Mouse (Mus musculus) MEL (cell line): Measurements from ENCODE around the gene Lamtor1. TPM values are rescaled to one million over a fixed set of nuclear protein-coding genes. Genes with fewer than 3 reads are reported as not detected.

Experiments
- DNase-seq: peaks from one replicate; pipeline ENCODE4 v3.0.0; 2011; ENCODE audit warnings: low read depth, low spot score
- H3K27ac ChIP-seq: 2 replicates; pipeline ENCODE4 v1.5.1; 2012; ENCODE audit warnings: low read depth, mild to moderate bottlenecking, control low read depth, low read length, moderate library complexity; ENCODE audit not compliant: control insufficient read depth
- H3K27me3 ChIP-seq, 2 experiments: fragments of 150-350 bp in 1 of 2; sonication (generic) in 1 of 2; 2 replicates each; pipeline ENCODE4 v1.6.1; 2012; ENCODE audit warnings: low read length in 2 of 2, mild to moderate bottlenecking in 2 of 2, improper control_type of control experiment in 1 of 2, moderate library complexity in 1 of 2; ENCODE audit not compliant: insufficient read depth in 2 of 2, control insufficient read depth in 1 of 2
- H3K36me3 ChIP-seq, 2 experiments: 2 replicates each; pipeline ENCODE4 v1.6.1; 2012 to 2014; ENCODE audit warnings: low read length in 2 of 2, improper control_type of control experiment in 1 of 2, inconsistent platforms in 1 of 2, mild to moderate bottlenecking in 1 of 2; ENCODE audit not compliant: insufficient read depth in 2 of 2, control insufficient read depth in 1 of 2
- H3K4me1 ChIP-seq, 2 experiments: fragments of 150-350 bp in 1 of 2; sonication (generic) in 1 of 2; 2 replicates each; pipeline ENCODE4 v1.6.1; 2012; ENCODE audit warnings: low read length in 2 of 2, improper control_type of control experiment in 1 of 2, mild to moderate bottlenecking in 1 of 2; ENCODE audit not compliant: insufficient read depth in 2 of 2, control insufficient read depth in 1 of 2
- H3K4me3 ChIP-seq, 2 experiments: fragments of 150-350 bp in 1 of 2; sonication (generic) in 1 of 2; 2 replicates each; pipeline ENCODE4 v1.5.1; 2012; ENCODE audit warnings: low read depth in 2 of 2, low read length in 2 of 2, mild to moderate bottlenecking in 2 of 2, moderate library complexity in 2 of 2, control low read depth in 1 of 2, improper control_type of control experiment in 1 of 2; ENCODE audit not compliant: control insufficient read depth in 1 of 2, insufficient read depth in 1 of 2
- H3K79me2 ChIP-seq: 2 replicates; pipeline ENCODE4 v1.6.1; 2012; ENCODE audit warnings: mild to moderate bottlenecking, low read length, moderate library complexity; ENCODE audit not compliant: control insufficient read depth, poor library complexity, insufficient read depth
- H3K9ac ChIP-seq: 2 replicates; pipeline ENCODE4 v1.6.1; 2012; ENCODE audit warnings: low read depth, mild to moderate bottlenecking, control low read depth, low read length, moderate library complexity; ENCODE audit not compliant: control insufficient read depth, poor library complexity, severe bottlenecking
- H3K9me3 ChIP-seq: fragments of 150-350 bp; sonication (generic); replicated peaks from 2 replicates; pipeline ENCODE4 v1.6.1; 2012; ENCODE audit warnings: mild to moderate bottlenecking, low read length, improper control_type of control experiment, moderate library complexity; ENCODE audit not compliant: insufficient read depth
- BHLHE40 ChIP-seq: IDR thresholded peaks from 2 replicates; pipeline ENCODE4 v1.6.1; 2012; ENCODE audit warnings: low read depth, mild to moderate bottlenecking, inconsistent platforms, low read length, improper control_type of control experiment, borderline replicate concordance
- CHD2 ChIP-seq: IDR thresholded peaks from 2 replicates; pipeline ENCODE4 v1.6.1; 2011; ENCODE audit warnings: low read length, improper control_type of control experiment
- EP300 ChIP-seq, 2 experiments: IDR thresholded peaks; 2 replicates each; pipeline ENCODE4 v1.6.1; 2011; ENCODE audit warnings: improper control_type of control experiment in 2 of 2, low read length in 2 of 2, low read depth in 1 of 2, mild to moderate bottlenecking in 1 of 2
- HCFC1 ChIP-seq: IDR thresholded peaks from 2 replicates; pipeline ENCODE4 v1.6.1; 2012; ENCODE audit warnings: low read depth, mild to moderate bottlenecking, inconsistent platforms, low read length, improper control_type of control experiment, moderate library complexity
- MAFK ChIP-seq: IDR thresholded peaks from 2 replicates; pipeline ENCODE4 v1.6.1; 2011; ENCODE audit warnings: low read depth, mild to moderate bottlenecking, low read length, improper control_type of control experiment, borderline replicate concordance
- MAX ChIP-seq: IDR thresholded peaks from 2 replicates; pipeline ENCODE4 v1.6.1; 2011; ENCODE audit warnings: low read length, improper control_type of control experiment
- MAZ ChIP-seq: IDR thresholded peaks from 2 replicates; pipeline ENCODE4 v1.6.1; 2012; ENCODE audit warnings: low read depth, mild to moderate bottlenecking, inconsistent platforms, low read length, improper control_type of control experiment
- MXI1 ChIP-seq: IDR thresholded peaks from 2 replicates; pipeline ENCODE4 v1.6.1; 2011; ENCODE audit warnings: mild to moderate bottlenecking, low read depth, low read length, improper control_type of control experiment
- MYC ChIP-seq: IDR thresholded peaks from 2 replicates; pipeline ENCODE4 v1.6.1; 2011; ENCODE audit warnings: low read depth, mild to moderate bottlenecking, low read length, improper control_type of control experiment, moderate library complexity
- NELFE ChIP-seq: IDR thresholded peaks from 2 replicates; pipeline ENCODE4 v1.6.1; 2011; ENCODE audit warnings: low read depth, low read length, improper control_type of control experiment
- NRF1 ChIP-seq: IDR thresholded peaks from 2 replicates; pipeline ENCODE4 v1.6.1; 2014; ENCODE audit warnings: low read depth, mild to moderate bottlenecking, inconsistent platforms, low read length, improper control_type of control experiment, moderate library complexity; ENCODE audit not compliant: poor library complexity, insufficient read depth, severe bottlenecking
- POLR2AphosphoS5 ChIP-seq: IDR thresholded peaks from 2 replicates; pipeline ENCODE4 v1.6.1; 2012; ENCODE audit warnings: low read depth, borderline replicate concordance, mild to moderate bottlenecking, inconsistent platforms, low read length, moderate library complexity, mixed read lengths
- SIN3A ChIP-seq: IDR thresholded peaks from 2 replicates; pipeline ENCODE4 v1.6.1; 2012; ENCODE audit warnings: low read length, improper control_type of control experiment, inconsistent platforms
- TAL1 ChIP-seq: IDR thresholded peaks from 2 replicates; pipeline ENCODE4 v1.6.1; 2012; ENCODE audit warnings: mild to moderate bottlenecking, inconsistent platforms, low read length, moderate library complexity, mixed read lengths
- UBTF ChIP-seq: IDR thresholded peaks from 2 replicates; pipeline ENCODE4 v1.6.1; 2012; ENCODE audit warnings: low read depth, mild to moderate bottlenecking, inconsistent platforms, low read length, improper control_type of control experiment, moderate library complexity, borderline replicate concordance; ENCODE audit not compliant: insufficient read depth
- USF1 ChIP-seq: IDR thresholded peaks from 2 replicates; pipeline ENCODE4 v1.6.1; 2014; ENCODE audit warnings: low read depth, mild to moderate bottlenecking, inconsistent platforms, low read length, improper control_type of control experiment, moderate library complexity
- ZC3H11A ChIP-seq: IDR thresholded peaks from 2 replicates; pipeline ENCODE4 v1.6.1; 2012; ENCODE audit warnings: low read depth, mild to moderate bottlenecking, inconsistent platforms, low read length, improper control_type of control experiment
- ZKSCAN1 ChIP-seq: IDR thresholded peaks from 2 replicates; pipeline ENCODE4 v1.6.1; 2012; ENCODE audit warnings: low read depth, mild to moderate bottlenecking, inconsistent platforms, low read length, improper control_type of control experiment, moderate library complexity
- ZNF384 ChIP-seq: IDR thresholded peaks from 2 replicates; pipeline ENCODE4 v1.6.1; 2012; ENCODE audit warnings: low read depth, mild to moderate bottlenecking, inconsistent platforms, low read length, improper control_type of control experiment
- polyA plus RNA-seq, 2 experiments: library from polyadenylated mRNA; stranded (reverse) in 1 of 2; unstranded in 1 of 2; fragments of >175 nt in 1 of 2; fragments of >200 nt in 1 of 2; gene quantifications; 2 replicates each; pipeline versions ENCODE4 v1.2.1 to v1.2.4; 2012; ENCODE audit warnings: low replicate concordance in 2 of 2, low read depth in 1 of 2; ENCODE audit not compliant: insufficient read length in 2 of 2, insufficient read depth in 1 of 2, missing spikeins in 1 of 2
- total RNA-seq: library from RNA; depleted of rRNA; stranded (reverse); fragments of 300-350 nt; gene quantifications from 2 replicates; pipeline ENCODE4 v1.2.3, GENCODE M21; 2012

Gene Lamtor1
- total and polyA plus RNA-seq, 3 experiments, result 79.5 to 115 TPM; not detected in 1

DNA sequence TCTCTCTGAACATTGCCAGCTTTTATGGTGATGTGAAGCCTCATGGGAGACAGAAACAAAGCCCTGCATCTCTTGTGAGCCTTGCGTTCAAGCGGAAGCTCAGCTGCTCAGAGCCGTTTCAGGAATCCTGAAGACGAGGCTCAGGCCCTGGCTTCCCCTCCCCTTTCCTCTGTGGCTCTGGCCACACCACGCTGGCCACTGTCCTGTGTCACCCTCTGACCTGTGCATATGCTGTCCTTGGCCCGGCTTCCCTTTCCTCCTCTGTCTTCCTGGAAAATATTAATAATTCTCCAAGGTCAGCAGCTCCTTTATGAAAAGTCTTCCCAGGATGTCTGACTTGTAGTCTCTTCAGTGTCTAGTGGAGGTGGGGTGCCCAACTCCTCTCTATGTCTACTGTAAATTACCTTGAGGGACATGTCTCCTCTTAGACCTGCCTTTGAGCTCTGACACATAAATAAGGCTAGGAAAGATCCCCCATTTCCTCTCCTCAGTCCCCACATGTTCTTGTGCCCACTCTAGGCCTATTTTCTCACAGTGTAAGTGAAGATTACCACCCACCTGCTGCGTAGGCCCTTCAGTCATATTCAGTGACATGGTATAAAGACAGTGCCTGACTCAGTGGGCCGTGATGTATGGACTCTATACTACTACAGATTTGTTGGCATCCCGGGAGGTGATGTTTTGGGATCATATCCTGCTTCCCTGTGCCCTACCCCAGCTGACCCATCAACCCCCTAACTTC lies 23.1 kb upstream of the Lamtor1 start:
- no peaks in the 10 kb centered on the region for H3K4me1 ChIP-seq
- no peak for DNase-seq
- no peaks in the 10 kb centered on the region for H3K79me2 ChIP-seq
- no peaks in the 10 kb centered on the region for H3K36me3 ChIP-seq
- TF ChIP-seq USF1, result no peak
- TF ChIP-seq NELFE, result no peak
- TF ChIP-seq MXI1, result no peak
- TF ChIP-seq MAX, result no peak
- no peak for TF ChIP-seq BHLHE40
- TF ChIP-seq EP300 (IDR thresholded peaks at IDR 0.05; ENCODE audit: low read depth in 1 of 2, low read length in 2 of 2), result no peak
- no peak for TF ChIP-seq MYC
- no peak for TF ChIP-seq MAFK
- no peak for TF ChIP-seq ZC3H11A
- TF ChIP-seq POLR2AphosphoS5, result no peak
- no peak for TF ChIP-seq HCFC1
- peaks cover 0 to 2% of the 10 kb centered on the region in 2 experiments; a peak in 2 of 4 replicates for H3K27me3 ChIP-seq
- H3K9ac ChIP-seq, result no peak overlapping the region
- H3K4me3 ChIP-seq, result no peak overlapping the region
- no peaks in the 10 kb centered on the region for H3K9me3 ChIP-seq
- no peak overlapping the region for H3K27ac ChIP-seq

DNA sequence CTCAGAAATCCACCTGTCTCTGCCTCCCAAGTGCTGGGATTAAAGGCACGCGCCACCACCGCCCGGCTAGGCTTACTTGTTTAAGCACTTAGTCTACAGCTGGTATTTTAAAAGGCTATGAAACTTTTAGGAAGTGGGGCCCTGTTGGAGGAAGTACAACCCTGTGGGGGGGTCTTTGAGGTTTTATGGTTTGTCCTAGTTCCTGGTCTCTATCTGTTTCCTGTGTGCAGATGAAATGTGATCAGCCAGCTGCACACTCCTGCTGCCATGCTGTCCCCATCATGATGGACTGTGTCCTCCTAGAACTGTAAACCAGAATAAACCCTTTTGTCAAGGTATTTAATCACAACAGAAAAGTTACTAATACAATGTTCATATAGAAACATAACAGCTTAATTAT lies 21.5 kb upstream of the Lamtor1 start:
- H3K79me2 ChIP-seq, result no peaks in the 10 kb centered on the region
- no peak for TF ChIP-seq MAZ
- no peak for TF ChIP-seq ZNF384
- no peak for TF ChIP-seq TAL1
- TF ChIP-seq CHD2, result no peak
- TF ChIP-seq USF1, result no peak
- TF ChIP-seq NRF1, result no peak
- TF ChIP-seq SIN3A, result no peak
- no peak for TF ChIP-seq ZKSCAN1
- TF ChIP-seq UBTF, result no peak
- DNase-seq, result no peak
- no peak overlapping the region for H3K9ac ChIP-seq
- peaks cover 0 to 4% of the 10 kb centered on the region in 2 experiments; a peak in 2 of 4 replicates for H3K27me3 ChIP-seq
- H3K4me1 ChIP-seq, result no peaks in the 10 kb centered on the region
- H3K27ac ChIP-seq, result no peak overlapping the region
- no peak overlapping the region for H3K4me3 ChIP-seq
- H3K9me3 ChIP-seq, result no peaks in the 10 kb centered on the region
- no peaks in the 10 kb centered on the region for H3K36me3 ChIP-seq
